Mouse (Mus musculus): ENCODE data around the gene Hmgn3. TPM values are rescaled to one million over a fixed set of nuclear protein-coding genes. Genes with fewer than 3 reads are reported as not detected.
A peak's percentile ranks its signal among the peaks of the same experiment; 100 is the strongest.
"Not testable (repeated sequence)": the region's sequence is repeated elsewhere in the genome, so short reads cannot be mapped to it uniquely, and the experiment has no call there.

Hmgn3 gene
- polyA plus RNA-seq (2016; fragmentation: Nextera tagmentation; extraction: Ambion mirVana), result 110 and 125 TPM in 2 replicates

- Histone ChIP-seq H3K4me3 (peak within 1 kb of the TSS; percentile 79), H3K4me1 (peaks cover 14% of the 10 kb centered on the region), H3K9me3 (no peaks in the 10 kb centered on the region), H3K27me3 (replicated peaks; ENCODE audit: low read depth, poor library complexity, severe bottlenecking) (no peaks in the 10 kb centered on the region), H3K27ac (replicated peaks) (peak within 1 kb of the TSS; percentile 85), H3K36me3 (replicated peaks) (peaks cover 8% of the 10 kb centered on the region; the same call in 1 of the 2 replicates)
- DNase-seq (ENCODE audit: low spot score), result peak; percentile 95
- 9% methylated on average over 28 of the region's 28 CpGs for WGBS
Measured at GRCm38 (mm10) chr9:83146446-83147188, at the start of gene Hmgn3. Gene Hmgn3 (minus strand): TSS chr9:83146685.

GRCm38 (mm10) chr9:83195765-83196164, 49.3 kb upstream of the Hmgn3 start:
- no peaks in the 10 kb centered on the region for H3K9me3 ChIP-seq
- no peaks in the 10 kb centered on the region for H3K27me3 ChIP-seq (replicated peaks; ENCODE audit: low read depth, poor library complexity, severe bottlenecking)
- H3K4me1 ChIP-seq, result peaks cover 2% of the 10 kb centered on the region; the same call in 1 of the 2 replicates
- no peak for DNase-seq (ENCODE audit: low spot score)
- H3K27ac ChIP-seq (replicated peaks), result no peak overlapping the region
- 82% methylated on average over 10 of the region's 10 CpGs for WGBS
- no peaks in the 10 kb centered on the region for H3K36me3 ChIP-seq (replicated peaks)
- H3K4me3 ChIP-seq, result no peak overlapping the region

GRCm38 (mm10) chr9:83195007-83195406, 48.5 kb upstream of the Hmgn3 start:
- H3K4me3 ChIP-seq, result no peak overlapping the region
- no peak overlapping the region for H3K27ac ChIP-seq (replicated peaks)
- 69% methylated on average over 6 of the region's 6 CpGs for WGBS
- peak; percentile 19 for DNase-seq (ENCODE audit: low spot score)
- H3K36me3 ChIP-seq (replicated peaks), result no peaks in the 10 kb centered on the region
- H3K27me3 ChIP-seq (replicated peaks; ENCODE audit: low read depth, poor library complexity, severe bottlenecking), result no peaks in the 10 kb centered on the region
- H3K4me1 ChIP-seq, result peaks cover 2% of the 10 kb centered on the region; the same call in 1 of the 2 replicates
- no peaks in the 10 kb centered on the region for H3K9me3 ChIP-seq

- 78% methylated on average over 2 of the region's 2 CpGs for WGBS
- H3K27ac ChIP-seq (replicated peaks), result no peak overlapping the region
- no peak for DNase-seq (ENCODE audit: low spot score)
- no peaks in the 10 kb centered on the region for H3K36me3 ChIP-seq (replicated peaks)
- no peaks in the 10 kb centered on the region for H3K4me1 ChIP-seq
- H3K27me3 ChIP-seq (replicated peaks; ENCODE audit: low read depth, poor library complexity, severe bottlenecking), result no peaks in the 10 kb centered on the region
- no peak overlapping the region for H3K4me3 ChIP-seq
- H3K9me3 ChIP-seq, result no peaks in the 10 kb centered on the region
Measured at GRCm38 (mm10) chr9:83187752-83188151, 41.3 kb upstream of the Hmgn3 start.

GRCm38 (mm10) chr9:83145591-83146445, 667 bp downstream of the Hmgn3 start:
- H3K4me1 ChIP-seq, result peaks cover 14% of the 10 kb centered on the region
- DNase-seq (ENCODE audit: low spot score), result peak; percentile 80
- WGBS, result 4% methylated on average over 53 of the region's 53 CpGs
- peak overlapping the region; percentile 79 for H3K4me3 ChIP-seq
- no peaks in the 10 kb centered on the region for H3K27me3 ChIP-seq (replicated peaks; ENCODE audit: low read depth, poor library complexity, severe bottlenecking)
- H3K36me3 ChIP-seq (replicated peaks), result peaks cover 12% of the 10 kb centered on the region; the same call in 1 of the 2 replicates
- peak overlapping the region; percentile 85 for H3K27ac ChIP-seq (replicated peaks)
- H3K9me3 ChIP-seq, result peaks cover 3% of the 10 kb centered on the region; the same call in 1 of the 2 replicates

- H3K27me3 ChIP-seq (replicated peaks; ENCODE audit: low read depth, poor library complexity, severe bottlenecking), result no peaks in the 10 kb centered on the region
- H3K36me3 ChIP-seq (replicated peaks), result no peaks in the 10 kb centered on the region; the same call in 1 of the 2 replicates
- 0 out of 2 replicates have a peak, but pooled peaks cover 3% of the 10 kb centered on the region for H3K9me3 ChIP-seq
- whole genome bisulfite sequencing, result 97% methylated on average over 4 of the region's 4 CpGs
- peaks cover 16% of the 10 kb centered on the region for H3K4me1 ChIP-seq
- H3K27ac ChIP-seq (replicated peaks), result no peak overlapping the region
- no peak for DNase-seq (ENCODE audit: low spot score)
- H3K4me3 ChIP-seq, result no peak overlapping the region
Measured at GRCm38 (mm10) chr9:83129831-83130230, 16.7 kb downstream of the Hmgn3 start.

GRCm38 (mm10) chr9:83127840-83128239, 18.6 kb downstream of the Hmgn3 start:
- DNase-seq (ENCODE audit: low spot score), result peak; percentile 20
- Histone ChIP-seq H3K4me1 (peaks cover 16% of the 10 kb centered on the region), H3K27ac (replicated peaks) (no peak overlapping the region), H3K9me3 (0 out of 2 replicates have a peak, but pooled peaks cover 3% of the 10 kb centered on the region), H3K27me3 (replicated peaks; ENCODE audit: low read depth, poor library complexity, severe bottlenecking) (no peaks in the 10 kb centered on the region), H3K36me3 (replicated peaks) (peaks cover 2% of the 10 kb centered on the region), H3K4me3 (no peak overlapping the region)
- 56% methylated on average over 7 of the region's 7 CpGs for WGBS

- H3K4me3 ChIP-seq; H3K27ac ChIP-seq (replicated peaks); H3K36me3 ChIP-seq (replicated peaks); H3K27me3 ChIP-seq (replicated peaks; ENCODE audit: low read depth, poor library complexity, severe bottlenecking); H3K9me3 ChIP-seq; DNase-seq (ENCODE audit: low spot score): not testable (repeated sequence)
- 87% methylated on average over 6 of the region's 6 CpGs for WGBS
- peaks cover 16% of the 10 kb centered on the region for H3K4me1 ChIP-seq
Measured at GRCm38 (mm10) chr9:83126482-83126881, 20.0 kb downstream of the Hmgn3 start.

GRCm38 (mm10) chr9:83119211-83119610, 27.3 kb downstream of the Hmgn3 start:
- Histone ChIP-seq H3K36me3 (replicated peaks) (peaks cover 4% of the 10 kb centered on the region), H3K4me1 (no peaks in the 10 kb centered on the region), H3K27ac (replicated peaks) (no peak overlapping the region), H3K27me3 (replicated peaks; ENCODE audit: low read depth, poor library complexity, severe bottlenecking) (no peaks in the 10 kb centered on the region), H3K4me3 (no peak overlapping the region), H3K9me3 (no peaks in the 10 kb centered on the region)
- WGBS, result 86% methylated on average over 2 of the region's 2 CpGs
- no peak for DNase-seq (ENCODE audit: low spot score)

GRCm38 (mm10) chr9:83117486-83117885, 29.0 kb downstream of the Hmgn3 start:
- Histone ChIP-seq H3K36me3 (replicated peaks) (no peaks in the 10 kb centered on the region), H3K4me3 (no peak overlapping the region), H3K4me1 (peaks cover 5% of the 10 kb centered on the region; the same call in 1 of the 2 replicates), H3K9me3 (no peaks in the 10 kb centered on the region), H3K27ac (replicated peaks) (no peak overlapping the region), H3K27me3 (replicated peaks; ENCODE audit: low read depth, poor library complexity, severe bottlenecking) (no peaks in the 10 kb centered on the region)
- 87% methylated on average over 7 of the region's 7 CpGs for WGBS
- DNase-seq (ENCODE audit: low spot score), result no peak

- H3K36me3 ChIP-seq (replicated peaks), result no peaks in the 10 kb centered on the region
- no peak overlapping the region for H3K27ac ChIP-seq (replicated peaks)
- no peak overlapping the region for H3K4me3 ChIP-seq
- no peaks in the 10 kb centered on the region for H3K27me3 ChIP-seq (replicated peaks; ENCODE audit: low read depth, poor library complexity, severe bottlenecking)
- 96% methylated on average over 15 of the region's 15 CpGs for WGBS
- peaks cover 6% of the 10 kb centered on the region; the same call in 1 of the 2 replicates for H3K4me1 ChIP-seq
- DNase-seq (ENCODE audit: low spot score), result no peak
- H3K9me3 ChIP-seq, result no peaks in the 10 kb centered on the region
Measured at GRCm38 (mm10) chr9:83116774-83117474, 29.6 kb downstream of the Hmgn3 start.

- DNase-seq (ENCODE audit: low spot score), result no peak
- Histone ChIP-seq H3K4me3 (no peak overlapping the region), H3K36me3 (replicated peaks) (0 out of 2 replicates have a peak, but pooled peaks cover 5% of the 10 kb centered on the region), H3K27me3 (replicated peaks; ENCODE audit: low read depth, poor library complexity, severe bottlenecking) (no peaks in the 10 kb centered on the region), H3K27ac (replicated peaks) (no peak overlapping the region), H3K9me3 (no peaks in the 10 kb centered on the region), H3K4me1 (peaks cover 6% of the 10 kb centered on the region; the same call in 1 of the 2 replicates)
- 93% methylated on average over 2 of the region's 2 CpGs for WGBS
Measured at GRCm38 (mm10) chr9:83115676-83116075, 30.8 kb downstream of the Hmgn3 start.

Data from embryonic facial prominence, embryonic 10.5 days (tissue).